Mouse (Mus musculus) neural tube, embryonic 14.5 days (tissue): ENCODE measurements around the gene Ciz1. TPM values are rescaled to one million over a fixed set of nuclear protein-coding genes. Genes with fewer than 3 reads are reported as not detected.
A peak's percentile ranks its signal among the peaks of the same experiment; 100 is the strongest.

Experiments used
- ATAC-seq: fragments of 200-750 bp; cut with Nextera tagmentation; 2 replicates; pipeline ENCODE4 v1.8.0; 2017; ENCODE audit warnings: low read depth, mild to moderate bottlenecking, moderate TSS enrichment, moderate library complexity
- H3K27ac ChIP-seq: fragments of 300-500 bp; sonication (generic); 2 replicates; pipeline ENCODE4 v1.5.1; 2014; ENCODE audit warnings: low read depth, mild to moderate bottlenecking, control low read depth, low read length, moderate library complexity, mixed read lengths
- H3K27me3 ChIP-seq: fragments of 300-500 bp; sonication (generic); 2 replicates; pipeline ENCODE4 v1.6.1; 2014; ENCODE audit warnings: low read length; ENCODE audit not compliant: control insufficient read depth, insufficient read depth
- H3K36me3 ChIP-seq: fragments of 300-500 bp; sonication (generic); 2 replicates; pipeline ENCODE4 v1.6.1; 2014; ENCODE audit warnings: low read length, mixed read lengths; ENCODE audit not compliant: control insufficient read depth, insufficient read depth
- H3K4me1 ChIP-seq: fragments of 300-500 bp; sonication (generic); 2 replicates; pipeline ENCODE4 v1.6.1; 2014; ENCODE audit warnings: low read length; ENCODE audit not compliant: control insufficient read depth, insufficient read depth
- H3K4me2 ChIP-seq: fragments of 300-500 bp; sonication (generic); 2 replicates; pipeline ENCODE4 v1.6.1; 2014; ENCODE audit warnings: mild to moderate bottlenecking, low read depth, low read length, control low read depth
- H3K4me3 ChIP-seq: fragments of 300-500 bp; sonication (generic); 2 replicates; pipeline ENCODE4 v1.5.1; 2014; ENCODE audit warnings: low read depth, low read length, control low read depth, mixed read lengths
- H3K9ac ChIP-seq: fragments of 300-500 bp; sonication (generic); replicated peaks from 2 replicates; pipeline ENCODE4 v1.6.1; 2014; ENCODE audit warnings: low read depth, mild to moderate bottlenecking, control low read depth, low read length, mixed read lengths
- H3K9me3 ChIP-seq: fragments of 300-500 bp; sonication (generic); 2 replicates; pipeline ENCODE4 v1.6.1; 2016; ENCODE audit warnings: low read length; ENCODE audit not compliant: control insufficient read depth
- WGBS: fragments of 180-500 bp; shearing (Covaris S2); extraction: QIAGEN DNeasy Blood & Tissue Kit; methylation state at CpG from one replicate; pipeline ENCODE4 v1.1.7; 2014; 5-methylcytosine and 5-hydroxymethylcytosine counted together
- polyA plus RNA-seq: library from polyadenylated mRNA; unstranded; fragments of >200 nt; fragmentation: Nextera tagmentation; extraction: Ambion mirVana; gene quantifications from 2 replicates; pipeline ENCODE4 v1.2.1, GENCODE M21; 2014

The Ciz1 gene
- polyA plus RNA-seq, 1 experiment from 2014 or later = 47.7 TPM

DNA sequence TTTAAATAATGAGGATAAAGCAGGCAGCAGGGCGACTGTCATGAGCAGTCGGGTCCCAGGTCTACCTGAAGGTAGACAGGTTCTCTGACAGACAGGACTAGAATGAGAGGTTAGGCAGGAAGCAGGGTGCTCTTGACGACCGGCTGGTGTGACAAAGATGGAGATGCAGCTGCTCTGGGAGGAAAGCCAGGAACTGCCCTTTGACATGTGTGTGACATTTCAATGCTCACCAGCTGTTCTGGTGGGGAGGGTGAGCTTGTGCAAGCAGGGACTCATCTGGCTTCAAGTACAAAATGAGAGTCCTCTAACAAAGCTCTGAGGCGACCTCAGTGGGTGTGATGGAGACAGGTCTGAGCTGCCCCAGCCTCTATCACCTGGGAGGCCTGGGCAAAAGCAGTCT, 61.8 kb downstream of the Ciz1 start:
- Histone ChIP-seq H3K4me3 (no peak overlapping the region), H3K36me3 (peaks cover 48% of the 10 kb centered on the region), H3K9ac (no peak overlapping the region), H3K4me1 (no peaks in the 10 kb centered on the region), H3K4me2 (no peak overlapping the region), H3K27me3 (no peaks in the 10 kb centered on the region), H3K27ac (0 out of 2 replicates have a peak overlapping the region, but pooled peaks have one; percentile 18), H3K9me3 (no peaks in the 10 kb centered on the region)
- 61% methylated on average over 5 of the region's 5 CpGs for WGBS
- ATAC-seq = no peak

DNA sequence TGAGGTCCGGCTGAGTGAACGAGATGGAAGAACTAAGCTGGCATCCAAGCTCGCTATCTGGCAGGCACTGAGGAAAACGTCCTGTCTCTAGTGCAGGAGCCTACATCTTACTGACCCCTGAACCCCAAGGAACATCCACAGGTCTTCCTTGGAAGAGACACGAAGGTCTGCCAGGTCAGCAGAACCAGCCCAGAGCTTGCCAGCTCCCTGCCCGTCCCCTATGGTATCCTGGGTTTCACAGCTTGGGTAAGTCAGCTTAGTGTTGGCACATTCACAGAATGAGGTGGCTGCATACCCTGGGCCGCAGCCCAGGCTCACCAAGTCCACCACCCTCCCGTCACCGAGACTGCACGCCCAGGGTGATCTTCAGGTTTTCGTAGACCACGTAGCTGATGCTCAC, 63.7 kb downstream of the Ciz1 start:
- no peak for ATAC-seq
- WGBS = 95% methylated on average over 12 of the region's 12 CpGs
- peaks cover 65% of the 10 kb centered on the region for H3K36me3 ChIP-seq
- no peaks in the 10 kb centered on the region for H3K9me3 ChIP-seq
- no peak overlapping the region for H3K4me2 ChIP-seq
- no peak overlapping the region for H3K27ac ChIP-seq
- H3K9ac ChIP-seq = no peak overlapping the region
- H3K27me3 ChIP-seq = no peaks in the 10 kb centered on the region
- no peak overlapping the region for H3K4me3 ChIP-seq
- H3K4me1 ChIP-seq = no peaks in the 10 kb centered on the region

DNA sequence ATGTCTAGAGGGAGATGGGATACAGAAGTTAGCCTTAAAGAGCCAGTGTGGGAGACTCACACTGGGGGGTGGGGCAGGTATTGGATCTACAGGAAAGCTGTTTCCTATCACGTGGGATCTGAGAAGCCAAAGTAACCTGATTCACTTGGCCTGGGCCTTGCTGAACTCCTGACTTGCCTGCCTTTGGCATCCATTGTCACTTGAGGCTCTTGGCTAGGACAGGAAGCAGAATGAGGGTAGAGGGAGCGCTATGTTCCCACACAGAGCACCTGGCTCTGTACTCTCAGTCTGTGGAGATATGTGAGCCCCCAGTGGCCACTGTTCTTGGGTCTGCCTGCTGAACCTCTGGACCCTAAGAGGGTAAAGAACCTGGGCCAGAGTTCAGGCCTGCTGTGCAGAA, 64.4 kb downstream of the Ciz1 start:
- Histone ChIP-seq H3K27ac (no peak overlapping the region), H3K4me3 (no peak overlapping the region), H3K9me3 (no peaks in the 10 kb centered on the region), H3K36me3 (peaks cover 67% of the 10 kb centered on the region), H3K4me2 (no peak overlapping the region), H3K27me3 (no peaks in the 10 kb centered on the region), H3K4me1 (no peaks in the 10 kb centered on the region), H3K9ac (no peak overlapping the region)
- 88% methylated on average over 2 of the region's 2 CpGs for WGBS
- no peak for ATAC-seq

DNA sequence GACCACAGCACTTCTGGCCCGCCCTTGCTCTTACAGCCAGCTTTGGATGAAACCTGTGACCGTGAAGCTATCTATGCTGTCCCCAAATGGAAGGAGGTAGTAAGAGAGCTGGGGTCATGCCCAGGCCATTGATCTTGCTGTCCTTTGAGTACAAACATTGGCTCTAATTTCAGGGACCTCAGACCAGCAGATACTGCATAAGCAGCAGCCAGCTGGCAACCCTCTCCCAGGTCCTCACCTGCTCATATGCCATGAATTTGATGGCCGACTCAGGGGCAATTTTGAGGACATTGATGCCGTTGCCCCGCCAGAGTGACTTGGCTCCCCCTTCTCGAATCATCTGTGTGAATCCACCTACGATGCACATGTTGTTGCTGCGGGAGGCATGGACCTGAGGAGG, 65.4 kb downstream of the Ciz1 start:
- Histone ChIP-seq H3K4me1 (no peaks in the 10 kb centered on the region), H3K4me3 (no peak overlapping the region), H3K9me3 (no peaks in the 10 kb centered on the region), H3K27me3 (no peaks in the 10 kb centered on the region), H3K27ac (no peak overlapping the region), H3K4me2 (no peak overlapping the region), H3K36me3 (peaks cover 67% of the 10 kb centered on the region), H3K9ac (no peak overlapping the region)
- WGBS = 93% methylated on average over 8 of the region's 8 CpGs
- no peak for ATAC-seq

DNA sequence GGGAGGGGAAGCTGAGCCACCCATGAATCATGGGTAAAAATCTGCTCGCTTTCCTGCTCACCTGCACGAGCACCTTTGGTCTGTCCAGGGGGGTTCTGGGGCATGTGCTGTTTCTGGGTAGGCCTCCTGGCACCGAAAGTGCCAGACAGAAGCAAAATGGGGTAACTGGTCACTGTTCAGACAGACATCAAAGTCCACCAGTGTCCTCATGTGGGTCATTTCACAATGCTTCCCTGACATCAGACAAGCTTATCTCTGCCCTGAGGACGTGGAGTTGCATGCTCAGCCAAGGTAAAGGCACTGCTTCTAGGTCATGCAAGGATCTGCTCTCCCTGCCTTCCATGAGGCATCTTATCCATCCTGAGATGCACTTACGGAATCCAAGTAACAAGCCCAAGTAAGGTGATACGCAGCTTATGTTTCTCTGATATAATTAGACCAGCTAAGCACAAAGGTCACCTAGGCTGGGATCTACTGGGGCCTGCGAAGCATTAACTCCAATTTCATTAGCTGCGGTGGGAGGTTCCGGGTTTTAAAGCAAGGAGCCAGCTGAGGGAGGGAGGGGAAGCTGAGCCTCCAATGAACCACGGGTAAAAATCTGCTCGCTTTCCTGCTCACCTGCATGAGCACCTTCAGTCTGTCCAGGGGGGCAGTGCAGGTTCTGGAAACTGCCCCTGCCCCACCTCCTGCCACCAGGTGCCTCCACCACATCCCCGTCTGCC, 66.5 kb downstream of the Ciz1 start:
- peaks cover 4% of the 10 kb centered on the region; the same call in 1 of the 2 replicates for H3K4me1 ChIP-seq
- no peak overlapping the region for H3K4me3 ChIP-seq
- H3K4me2 ChIP-seq = no peak overlapping the region
- H3K27ac ChIP-seq = no peak overlapping the region
- no peaks in the 10 kb centered on the region for H3K27me3 ChIP-seq
- H3K9me3 ChIP-seq = no peaks in the 10 kb centered on the region
- WGBS = 94% methylated on average over 12 of the region's 12 CpGs
- ATAC-seq = no peak
- H3K36me3 ChIP-seq = peaks cover 67% of the 10 kb centered on the region
- H3K9ac ChIP-seq = no peak overlapping the region

DNA sequence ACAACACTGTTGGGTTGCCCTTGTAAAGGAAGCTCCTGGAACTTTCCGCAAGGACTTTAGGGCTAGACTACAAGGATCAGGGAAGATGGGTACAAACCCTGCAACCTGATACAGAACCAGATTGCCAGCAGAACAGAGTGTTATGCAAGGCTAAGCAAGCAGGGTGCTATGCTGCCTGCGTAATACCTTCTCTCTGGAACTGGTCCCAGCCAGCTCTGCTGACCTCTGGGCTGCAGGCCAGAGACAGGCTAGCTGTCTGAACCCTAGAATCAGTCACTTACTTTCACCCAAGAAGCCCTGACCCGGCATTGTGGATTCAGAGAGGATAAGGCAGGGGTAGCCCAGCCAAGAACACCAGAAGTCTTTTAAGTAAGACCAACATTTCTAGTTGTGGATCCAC, 67.2 kb downstream of the Ciz1 start:
- WGBS = 94% methylated on average over 3 of the region's 3 CpGs
- no peak overlapping the region for H3K4me3 ChIP-seq
- H3K4me2 ChIP-seq = no peak overlapping the region
- H3K9me3 ChIP-seq = no peaks in the 10 kb centered on the region
- peaks cover 12% of the 10 kb centered on the region; the same call in 1 of the 2 replicates for H3K4me1 ChIP-seq
- no peak overlapping the region for H3K27ac ChIP-seq
- H3K27me3 ChIP-seq = no peaks in the 10 kb centered on the region
- no peak overlapping the region for H3K9ac ChIP-seq
- no peak for ATAC-seq
- H3K36me3 ChIP-seq = peaks cover 60% of the 10 kb centered on the region

DNA sequence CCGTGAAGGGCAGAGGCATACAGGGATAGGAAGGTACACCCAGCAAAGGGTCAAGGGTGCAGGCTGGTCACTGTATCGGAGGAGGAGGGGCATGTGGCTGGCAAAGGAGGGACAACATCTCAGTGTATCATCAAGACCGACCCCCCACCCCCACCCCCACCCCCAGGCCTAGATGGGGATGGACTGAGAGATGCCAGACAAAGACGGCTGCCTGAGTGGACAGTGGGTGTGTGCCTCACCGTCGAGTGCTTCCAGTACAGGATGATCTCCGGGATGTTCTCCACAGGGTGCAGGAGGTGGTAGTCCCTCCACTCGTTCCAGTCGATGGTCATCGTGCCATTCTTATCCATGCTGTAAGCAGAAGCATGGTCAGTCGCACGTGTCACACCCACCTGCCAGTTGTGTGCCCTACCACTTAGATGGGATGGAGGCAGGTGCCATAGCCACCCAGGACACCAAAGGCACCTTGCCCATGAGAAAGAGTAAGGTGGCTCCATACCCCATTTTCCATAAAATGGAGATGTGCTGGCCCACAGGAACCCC, 68.0 kb downstream of the Ciz1 start:
- Histone ChIP-seq H3K4me1 (peaks cover 13% of the 10 kb centered on the region; the same call in 1 of the 2 replicates), H3K9ac (no peak overlapping the region), H3K36me3 (peaks cover 57% of the 10 kb centered on the region), H3K4me2 (no peak overlapping the region), H3K27ac (no peak overlapping the region), H3K4me3 (no peak overlapping the region), H3K9me3 (no peaks in the 10 kb centered on the region), H3K27me3 (no peaks in the 10 kb centered on the region)
- no peak for ATAC-seq
- 93% methylated on average over 12 of the region's 12 CpGs for WGBS

DNA sequence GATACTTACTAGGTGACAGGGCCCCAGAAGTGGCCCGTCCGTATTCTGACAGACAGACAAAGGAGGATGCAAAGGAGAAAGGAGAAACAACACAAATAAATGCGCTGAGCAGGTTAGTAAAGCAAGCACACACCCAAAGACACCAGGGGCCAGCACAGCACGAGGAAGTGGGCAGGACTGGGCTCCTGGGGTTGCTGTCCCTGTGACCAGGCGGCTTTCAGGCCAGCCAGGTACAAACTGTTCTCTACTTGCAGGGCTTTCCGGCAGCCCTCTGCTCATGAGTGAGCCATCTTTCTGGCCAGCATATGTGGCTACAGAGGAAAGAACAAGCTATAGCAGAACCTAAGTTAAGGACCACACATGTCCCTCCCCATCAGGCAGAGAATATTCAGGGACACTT, 68.5 kb downstream of the Ciz1 start:
- Histone ChIP-seq H3K27me3 (no peaks in the 10 kb centered on the region), H3K9ac (no peak overlapping the region), H3K27ac (no peak overlapping the region), H3K9me3 (no peaks in the 10 kb centered on the region), H3K4me1 (peaks cover 13% of the 10 kb centered on the region; the same call in 1 of the 2 replicates), H3K4me2 (no peak overlapping the region), H3K4me3 (no peak overlapping the region), H3K36me3 (peaks cover 52% of the 10 kb centered on the region)
- 90% methylated on average over 6 of the region's 6 CpGs for WGBS
- no peak for ATAC-seq

DNA sequence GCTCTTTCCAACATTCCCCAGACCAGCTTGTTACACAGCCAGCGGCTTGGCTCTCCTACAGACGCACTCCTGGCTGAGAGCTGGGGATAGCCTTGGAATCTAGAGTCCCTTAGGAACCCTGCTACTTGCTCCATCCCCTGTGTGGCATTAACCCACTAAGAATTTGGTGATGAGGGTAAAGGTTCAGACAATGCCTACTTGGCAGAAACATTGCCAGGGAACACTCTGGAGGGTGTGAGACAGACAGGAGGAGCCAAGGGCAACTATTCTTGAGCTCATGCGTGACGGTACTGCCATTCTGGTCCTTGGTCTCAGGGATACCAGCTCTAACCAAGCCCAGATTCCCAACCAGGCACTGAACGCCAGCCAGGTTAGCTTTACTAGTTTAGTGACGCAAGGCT, 69.7 kb downstream of the Ciz1 start:
- H3K27me3 ChIP-seq = no peaks in the 10 kb centered on the region
- no peak overlapping the region for H3K9ac ChIP-seq
- ATAC-seq = no peak
- H3K4me3 ChIP-seq = no peak overlapping the region
- H3K4me2 ChIP-seq = no peak overlapping the region
- 97% methylated on average over 6 of the region's 6 CpGs for WGBS
- no peak overlapping the region for H3K27ac ChIP-seq
- H3K9me3 ChIP-seq = no peaks in the 10 kb centered on the region
- peaks cover 40% of the 10 kb centered on the region for H3K36me3 ChIP-seq
- H3K4me1 ChIP-seq = peaks cover 13% of the 10 kb centered on the region; the same call in 1 of the 2 replicates
